Mouse (Mus musculus) forebrain, embryonic 10.5 days (tissue): ENCODE results near the gene Gm8906. TPM values are rescaled to one million over a fixed set of nuclear protein-coding genes. Genes with fewer than 3 reads are reported as not detected.
"Not testable (repeated sequence)": the region's sequence is repeated elsewhere in the genome, so short reads cannot be mapped to it uniquely, and the experiment has no call there.

Experiments used
- DNase-seq: peaks from one replicate; pipeline ENCODE4 v3.0.0-alpha.2; 2017; ENCODE audit warnings: low spot score; ENCODE audit errors: extremely low spot score
- H3K27ac ChIP-seq: fragments of 300-500 bp; sonication (generic); 2 replicates; pipeline ENCODE4 v1.5.1; 2016; ENCODE audit warnings: mild to moderate bottlenecking
- H3K27me3 ChIP-seq: fragments of 300-500 bp; sonication (generic); 2 replicates; pipeline ENCODE4 v1.6.1; 2016; ENCODE audit warnings: mild to moderate bottlenecking; ENCODE audit not compliant: poor library complexity, severe bottlenecking
- H3K36me3 ChIP-seq: fragments of 300-500 bp; sonication (generic); replicated peaks from 2 replicates; pipeline ENCODE4 v1.6.1; 2016; ENCODE audit warnings: mild to moderate bottlenecking, moderate library complexity
- H3K4me1 ChIP-seq: fragments of 300-500 bp; sonication (generic); 2 replicates; pipeline ENCODE4 v1.6.1; 2016
- H3K4me3 ChIP-seq: fragments of 300-500 bp; sonication (generic); 2 replicates; pipeline ENCODE4 v1.5.1; 2016; ENCODE audit warnings: mild to moderate bottlenecking, moderate library complexity
- H3K9me3 ChIP-seq: fragments of 300-500 bp; sonication (generic); 2 replicates; pipeline ENCODE4 v1.6.1; 2016; ENCODE audit warnings: mild to moderate bottlenecking, moderate library complexity
- WGBS: fragments of 180-500 bp; shearing (Covaris S2); methylation state at CpG from one replicate; pipeline ENCODE4 v1.1.7; 2016; 5-methylcytosine and 5-hydroxymethylcytosine counted together
- polyA plus RNA-seq: library from polyadenylated mRNA; unstranded; fragments of >200 nt; fragmentation: Nextera tagmentation; extraction: Ambion mirVana; gene quantifications from 2 replicates; pipeline ENCODE4 v1.2.1, GENCODE M21; 2016

The Gm8906 gene
- polyA plus RNA-seq = not detected in 2 replicates

DNA sequence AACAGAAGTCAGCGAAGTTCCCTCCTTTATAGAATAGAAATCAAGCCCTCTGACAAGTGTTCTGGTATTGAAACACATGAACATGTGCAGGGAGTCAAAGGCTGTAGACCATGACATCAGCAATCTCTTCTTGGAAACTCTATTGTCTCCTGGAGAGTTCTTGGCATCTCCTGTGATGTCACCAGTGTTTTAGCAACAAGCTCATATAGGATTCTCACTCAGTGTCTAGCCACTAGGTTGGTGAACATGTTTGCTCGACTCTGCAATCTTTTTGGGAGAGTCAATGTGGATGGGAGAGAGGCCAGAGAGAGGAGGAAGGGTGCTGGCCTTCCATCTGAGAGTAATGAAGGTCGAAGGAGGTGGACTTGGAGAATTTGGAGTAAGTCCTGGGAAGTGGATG, at the start of gene Gm8906:
TSS of gene Gm8906 (plus strand) at position 301 of the 400 bp plus-strand sequence.
- H3K36me3 ChIP-seq, H3K4me1 ChIP-seq, H3K4me3 ChIP-seq, H3K27ac ChIP-seq, DNase-seq, H3K9me3 ChIP-seq, H3K27me3 ChIP-seq: not testable (repeated sequence)
- 66% methylated on average over 2 of the region's 3 CpGs for WGBS

Other genes starting within 250 kb of the Gm8906 start
- not detected in 2 replicates for gene Gm8890, start 246.7 kb upstream of the Gm8906 start, polyA plus RNA-seq
- not detected in 2 replicates for gene Speer1, start 161.2 kb upstream of the Gm8906 start, polyA plus RNA-seq
- gene Gm8897, start 86.3 kb upstream of the Gm8906 start, polyA plus RNA-seq = not detected in 2 replicates
- gene Gm6460, start 92.2 kb downstream of the Gm8906 start, polyA plus RNA-seq = not detected in 2 replicates
- gene Gm8922, start 179.3 kb downstream of the Gm8906 start, polyA plus RNA-seq = not detected in 2 replicates